Mouse (Mus musculus): Measurements from ENCODE around the gene Sde2.
A peak's percentile ranks its signal among the peaks of the same experiment; 100 is the strongest.
"Not testable (repeated sequence)": the region's sequence is repeated elsewhere in the genome, so short reads cannot be mapped to it uniquely, and the experiment has no call there.

The Sde2 gene

GRCm38 (mm10) chr1:180830588-180831346 is 20.2 kb upstream of the Sde2 start:
- no peak for DNase-seq (ENCODE audit: low spot score in 2 of 2)

- DNase-seq (ENCODE audit: low spot score in 2 of 2): no peak
Measured at GRCm38 (mm10) chr1:180835273-180836015, 15.5 kb upstream of the Sde2 start.

GRCm38 (mm10) chr1:180836467-180836866 is 14.5 kb upstream of the Sde2 start:
- DNase-seq (ENCODE audit: low spot score in 2 of 2): not testable (repeated sequence)

GRCm38 (mm10) chr1:180837186-180837585 is 13.7 kb upstream of the Sde2 start:
- no peak for DNase-seq (ENCODE audit: low spot score in 2 of 2)

DNA sequence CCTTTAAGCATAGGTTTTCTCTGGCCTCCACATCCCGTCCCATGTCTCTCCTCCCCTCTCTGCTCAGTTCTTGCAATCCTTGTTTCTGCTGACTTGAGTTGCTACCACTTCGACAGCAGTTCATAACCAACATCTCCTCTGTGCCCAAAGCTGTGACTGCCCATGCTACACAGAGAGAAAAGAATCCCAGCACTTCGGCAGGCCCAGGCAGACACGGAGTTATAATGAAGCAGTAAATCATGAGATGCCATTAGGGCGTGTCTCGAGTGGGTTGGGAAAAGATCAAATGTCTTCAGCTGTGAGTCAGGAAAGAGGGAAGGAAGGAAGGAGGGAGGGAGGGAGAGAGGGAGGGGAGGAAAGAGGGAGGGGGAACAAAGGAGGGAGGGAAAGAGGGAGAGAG is 12.9 kb upstream of the Sde2 start:
- DNase-seq (ENCODE audit: low spot score in 2 of 2): no peak

DNA sequence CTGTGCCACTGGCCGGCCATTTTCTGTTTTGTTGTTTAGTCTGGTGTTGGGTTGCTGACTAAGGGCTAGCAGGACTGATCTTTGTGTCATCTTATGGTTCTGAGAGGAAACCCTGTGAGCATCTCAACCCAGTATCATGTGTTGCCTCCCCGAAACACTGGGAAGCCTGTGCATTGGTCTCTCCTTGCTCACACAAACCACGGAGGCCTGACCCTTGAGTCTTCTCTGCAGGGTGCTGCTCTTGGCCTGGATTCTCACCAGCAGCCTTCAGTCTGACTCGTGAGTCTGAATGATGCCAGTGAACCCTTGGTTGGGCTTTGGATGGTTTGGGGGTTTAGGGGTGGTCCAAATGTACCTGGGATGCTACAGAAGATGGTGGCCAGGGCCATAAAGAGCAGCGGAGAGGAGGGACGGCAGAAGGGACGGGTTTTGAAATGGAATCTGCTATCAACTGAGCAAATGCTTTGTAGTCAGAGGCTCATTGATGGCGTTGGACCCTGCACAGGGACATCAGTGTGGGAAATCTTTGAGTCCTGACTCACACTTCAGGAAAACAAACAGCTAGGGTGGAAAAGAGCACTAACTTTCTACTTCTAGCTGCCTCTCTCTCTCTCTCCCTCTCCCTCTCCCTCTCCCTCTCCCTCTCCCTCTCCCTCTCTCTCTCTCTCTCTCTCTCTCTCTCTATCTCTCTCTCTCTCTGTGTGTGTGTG is 11.6 kb upstream of the Sde2 start:
- DNase-seq (ENCODE audit: low spot score in 2 of 2): no peak

DNA sequence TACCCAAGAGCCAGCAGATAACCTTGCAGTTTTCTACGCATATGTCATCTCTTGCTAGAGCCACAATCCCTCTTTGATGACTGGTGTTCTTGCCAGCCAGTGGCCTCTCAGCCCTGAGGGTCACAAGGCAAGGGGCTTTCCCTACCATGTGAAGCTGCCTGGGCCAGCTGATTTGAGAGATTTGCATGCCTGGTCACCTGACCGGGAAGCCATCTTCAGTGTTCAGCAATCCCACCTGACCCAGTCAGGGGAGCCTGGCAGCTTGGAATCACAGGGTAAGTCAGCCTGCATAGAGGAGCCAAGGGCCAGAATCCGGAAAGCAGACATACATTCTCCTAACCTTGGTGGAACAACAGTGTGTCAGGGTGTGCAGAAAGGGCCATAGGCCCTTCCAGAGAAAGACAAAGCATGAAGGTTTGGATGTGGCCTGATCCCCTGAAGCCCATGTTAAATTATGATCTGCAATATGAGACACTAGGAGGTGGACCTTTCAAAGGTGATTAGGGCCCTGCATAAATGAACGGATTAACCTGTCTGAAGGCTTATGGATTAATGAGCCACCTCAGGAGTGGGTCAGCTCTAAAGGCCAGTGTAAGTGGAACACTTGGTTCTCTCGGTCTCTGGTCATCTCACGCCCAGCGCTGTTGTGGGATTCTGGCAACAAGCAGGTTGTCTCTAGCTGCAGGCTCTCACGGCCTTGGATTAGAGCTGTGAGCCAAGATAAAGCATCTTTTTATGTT is 9.2 kb upstream of the Sde2 start:
- no peak for DNase-seq (ENCODE audit: low spot score in 2 of 2)

- peak; percentile 56 to 60 for DNase-seq (ENCODE audit: low spot score in 2 of 2)
Measured at GRCm38 (mm10) chr1:180848114-180848510, 2.8 kb upstream of the Sde2 start.

DNA sequence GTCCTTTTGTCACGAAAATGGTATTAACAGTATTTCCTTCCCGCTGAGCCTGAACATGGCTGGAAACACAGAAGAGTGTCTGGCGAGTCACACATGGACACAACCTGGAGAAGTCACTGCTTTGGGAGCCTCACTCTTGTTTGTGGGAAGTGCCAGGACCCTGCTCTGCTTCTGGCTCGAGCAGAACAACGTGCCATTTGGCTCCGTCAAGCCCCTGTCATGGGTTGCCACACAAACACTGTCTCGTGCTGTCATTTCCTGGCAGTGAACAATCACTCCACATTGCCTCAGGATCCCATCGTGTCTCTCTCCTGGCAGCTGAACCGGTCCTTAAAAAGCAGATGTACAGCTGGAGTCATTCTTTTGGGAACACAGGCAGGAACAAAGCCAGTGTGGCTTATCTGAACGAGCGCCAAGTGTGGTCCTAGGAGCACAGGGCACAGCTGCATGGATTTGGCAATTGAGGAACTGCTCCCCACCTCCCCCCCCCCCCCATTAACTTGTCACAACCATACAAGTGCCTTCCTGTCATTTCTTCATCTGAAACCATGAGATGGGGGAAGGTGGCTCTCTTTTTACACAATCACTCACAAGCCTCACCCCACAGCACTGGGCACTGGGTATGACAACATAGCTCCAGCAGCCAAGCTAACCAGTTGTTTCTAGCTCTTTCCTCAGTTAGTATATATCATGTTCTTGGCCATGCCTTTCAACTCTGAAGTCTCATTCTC is 2.3 kb upstream of the Sde2 start:
- DNase-seq (ENCODE audit: low spot score in 2 of 2): peak; percentile 27 to 33

DNA sequence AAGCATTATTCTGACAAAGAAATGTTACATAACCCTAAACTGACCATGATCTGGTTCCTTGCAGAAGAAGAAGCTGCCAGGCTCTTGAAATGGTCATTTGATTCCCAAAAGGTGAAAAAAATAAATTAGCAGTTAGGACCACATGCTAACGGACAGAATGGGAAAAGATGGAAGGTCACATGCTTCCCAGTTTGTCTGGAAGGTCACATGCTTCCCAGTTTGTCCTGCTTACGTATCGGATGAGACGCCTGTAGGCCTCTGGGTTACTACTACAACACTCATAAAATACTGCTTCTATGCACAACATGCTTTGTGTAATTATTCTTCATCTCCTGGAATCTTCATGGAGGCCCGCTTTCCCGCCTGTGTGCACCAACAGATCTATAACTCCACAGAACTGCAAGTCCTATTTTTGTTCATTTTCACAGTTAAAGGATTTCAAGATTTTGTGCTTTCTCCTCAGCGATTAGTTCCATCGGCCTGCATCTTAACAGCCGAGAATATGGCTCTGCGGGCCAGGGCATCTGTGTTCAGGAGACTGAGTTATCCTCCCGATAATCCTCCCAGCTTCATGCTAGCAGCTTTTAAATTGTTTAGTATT is 1.1 kb upstream of the Sde2 start:
- DNase-seq (ENCODE audit: low spot score in 2 of 2): no peak

- no peak for DNase-seq (ENCODE audit: low spot score in 2 of 2)
Measured at GRCm38 (mm10) chr1:180858763-180859162, 7.8 kb downstream of the Sde2 start.

- DNase-seq (ENCODE audit: low spot score in 2 of 2): no peak
Measured at GRCm38 (mm10) chr1:180860030-180860429, 9.1 kb downstream of the Sde2 start.

DNA sequence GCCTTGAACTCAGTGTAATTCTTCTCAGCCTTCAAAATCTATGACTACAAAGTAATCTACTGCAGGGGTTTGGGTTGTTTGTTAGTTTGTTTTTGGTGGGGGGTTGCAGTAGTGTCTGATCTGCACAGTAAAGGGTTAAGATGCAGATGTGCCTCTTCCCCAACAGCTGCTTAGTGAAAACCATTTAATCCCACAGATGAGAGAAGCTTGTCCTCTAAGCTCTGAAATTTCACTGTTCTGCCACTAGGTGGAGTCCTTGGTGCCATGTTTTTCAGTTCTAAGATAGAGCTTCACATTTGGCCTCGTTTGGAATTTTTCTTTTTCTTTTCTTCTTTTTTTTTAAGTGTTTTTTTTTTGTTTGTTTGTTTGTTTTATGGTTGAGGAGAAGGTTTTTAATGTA is 12.7 kb downstream of the Sde2 start:
- no peak for DNase-seq (ENCODE audit: low spot score in 2 of 2)

DNA sequence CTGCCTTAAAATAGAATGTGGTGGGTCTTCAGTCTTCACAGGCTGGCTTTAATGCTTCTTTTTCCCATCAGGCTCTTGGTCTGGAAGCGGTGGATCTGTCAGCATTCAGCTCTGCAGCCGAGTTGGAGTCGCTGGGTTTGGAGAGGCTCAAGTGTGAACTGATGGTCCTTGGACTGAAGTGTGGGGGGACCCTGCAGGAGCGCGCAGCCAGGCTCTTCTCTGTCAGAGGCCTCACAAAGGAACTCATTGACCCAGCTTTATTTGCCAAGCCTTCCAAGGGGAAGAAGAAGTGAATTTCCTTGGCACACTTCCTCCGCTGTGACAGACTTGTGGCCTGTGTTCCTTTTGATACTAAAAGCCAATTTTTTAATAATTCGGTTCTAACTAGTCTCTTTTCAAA is 15.1 kb downstream of the Sde2 start:
- DNase-seq (ENCODE audit: low spot score in 2 of 2): no peak

- DNase-seq (ENCODE audit: low spot score in 2 of 2): no peak
Measured at GRCm38 (mm10) chr1:180870122-180870650, 19.3 kb downstream of the Sde2 start.

DNA sequence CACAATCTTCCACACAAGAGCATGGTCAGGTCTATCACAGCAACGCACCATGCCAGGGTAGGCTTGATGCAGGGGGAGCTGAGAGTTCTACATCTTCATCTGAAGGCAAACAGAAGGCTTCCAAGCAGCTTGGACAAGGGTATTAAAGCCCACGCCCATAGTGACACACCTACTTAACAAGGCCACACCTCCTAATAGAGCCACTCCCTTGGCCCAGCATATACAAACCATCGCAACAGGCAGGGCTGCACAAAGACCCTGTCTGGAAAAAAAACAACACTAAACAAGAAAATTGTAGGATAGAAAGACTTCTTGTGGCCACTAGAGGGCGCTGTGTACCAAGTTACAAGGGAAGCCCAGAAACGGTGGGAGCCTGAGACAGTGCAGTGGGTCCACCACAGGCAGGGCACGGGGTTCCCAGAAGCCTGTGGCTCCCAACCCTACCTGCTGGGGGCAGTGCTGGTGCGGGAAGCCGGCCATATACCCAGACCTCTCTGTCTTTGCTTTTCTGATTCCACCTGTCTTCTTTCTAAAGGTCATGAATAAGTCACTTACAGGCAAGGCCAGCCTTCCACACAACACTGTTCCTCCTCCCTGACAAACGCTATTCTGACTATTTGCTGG is 23.0 kb downstream of the Sde2 start:
- no peak for DNase-seq (ENCODE audit: low spot score in 2 of 2)

DNA sequence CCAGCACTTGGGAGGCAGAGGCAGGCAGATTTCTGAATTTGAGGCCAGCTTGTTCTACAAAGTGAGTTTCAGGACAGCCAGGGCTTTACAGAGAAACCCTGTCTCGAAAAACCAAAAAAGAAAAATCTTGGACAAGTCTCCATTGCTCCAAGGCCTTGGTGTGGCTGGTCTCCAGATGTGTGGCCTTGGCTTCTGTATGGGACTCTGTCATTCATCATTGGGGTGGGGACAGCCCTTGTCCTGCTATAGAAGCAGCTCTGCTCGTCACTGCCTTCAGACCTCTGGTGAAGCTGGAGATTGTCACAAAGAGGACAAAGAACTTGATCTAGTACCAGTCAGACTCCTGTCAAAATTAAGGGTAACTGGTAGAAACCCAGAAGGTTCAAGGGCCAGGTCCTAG is 23.7 kb downstream of the Sde2 start:
- DNase-seq (ENCODE audit: low spot score in 2 of 2): no peak

GRCm38 (mm10) chr1:180875126-180875525 is 24.2 kb downstream of the Sde2 start:
- DNase-seq (ENCODE audit: low spot score in 2 of 2): no peak

- DNase-seq (ENCODE audit: low spot score in 2 of 2): no peak
Measured at GRCm38 (mm10) chr1:180877466-180877865, 26.5 kb downstream of the Sde2 start.

DNA sequence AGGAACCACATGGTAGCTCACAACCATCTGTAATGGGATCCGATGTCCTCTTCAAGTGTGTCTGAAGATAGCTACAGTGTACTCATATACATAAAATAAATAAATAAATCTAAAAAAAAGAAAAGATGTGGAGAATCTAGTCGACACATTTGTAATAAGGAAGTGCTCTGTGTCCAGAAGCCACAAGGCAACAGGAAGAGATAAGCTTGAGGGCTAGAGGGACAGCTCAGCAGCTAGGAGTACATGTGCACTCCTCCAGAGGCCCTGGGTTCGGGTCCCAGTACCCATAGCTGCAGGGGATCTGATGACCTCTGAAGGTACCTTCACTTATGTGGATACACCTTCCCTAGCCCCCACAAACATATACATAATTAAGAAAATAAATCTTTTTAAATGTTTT is 30.8 kb downstream of the Sde2 start:
- DNase-seq (ENCODE audit: low spot score in 2 of 2): no peak

Measured in frontal cortex, postnatal 14 days (tissue).